Mouse (Mus musculus): Measurements from ENCODE around the gene Gga1.
"Not testable (repeated sequence)": the region's sequence is repeated elsewhere in the genome, so short reads cannot be mapped to it uniquely, and the experiment has no call there.

Gene Gga1

GRCm38 (mm10) chr15:78845321-78845720 is 31.7 kb upstream of the Gga1 start:
- DNase-seq (ENCODE audit: low spot score) = no peak

DNA sequence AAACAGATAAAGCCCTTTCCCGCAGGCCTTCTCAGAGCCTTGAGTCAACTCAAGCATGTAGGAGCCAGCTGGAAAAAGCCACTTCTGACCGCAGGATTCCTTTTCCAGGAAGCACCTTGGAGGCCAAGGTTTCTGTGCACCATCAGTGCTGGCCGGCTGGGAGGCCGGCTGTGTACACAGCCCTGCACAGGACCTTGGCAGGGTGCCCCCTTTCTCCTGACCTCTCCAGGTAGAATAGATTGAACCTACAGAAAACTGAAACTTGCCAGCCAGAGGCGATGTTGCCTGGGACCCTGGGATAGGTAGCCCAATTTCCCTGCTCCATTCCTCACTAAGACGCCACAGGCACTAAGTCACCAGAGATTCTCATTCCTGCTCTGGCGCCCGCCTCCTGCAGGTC is 31.1 kb upstream of the Gga1 start:
- no peak for DNase-seq (ENCODE audit: low spot score)

GRCm38 (mm10) chr15:78846352-78846751 is 30.6 kb upstream of the Gga1 start:
- no peak for DNase-seq (ENCODE audit: low spot score)

- DNase-seq (ENCODE audit: low spot score) = not testable (repeated sequence)
Observed at GRCm38 (mm10) chr15:78846805-78847204, 30.2 kb upstream of the Gga1 start.

DNA sequence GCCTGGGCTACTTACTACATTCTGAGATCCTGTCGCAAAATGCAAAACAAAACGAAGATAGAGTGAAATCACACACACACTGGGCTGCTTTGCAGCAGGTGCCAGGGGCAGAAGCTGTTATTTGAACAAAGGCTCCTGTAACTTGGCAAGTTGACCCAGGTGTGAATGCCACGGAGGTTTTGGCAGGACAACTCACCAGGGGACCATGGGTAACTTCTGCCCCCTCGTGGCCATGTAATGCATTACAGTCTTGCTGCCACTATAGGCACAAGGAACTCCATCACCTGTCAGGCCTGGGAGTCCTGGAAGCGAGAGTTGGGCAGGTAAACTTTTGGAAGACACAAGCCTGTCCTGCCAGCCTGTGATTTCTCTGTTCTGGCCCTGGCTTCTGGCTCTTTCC is 28.5 kb upstream of the Gga1 start:
- DNase-seq (ENCODE audit: low spot score) = peak; percentile 78

DNA sequence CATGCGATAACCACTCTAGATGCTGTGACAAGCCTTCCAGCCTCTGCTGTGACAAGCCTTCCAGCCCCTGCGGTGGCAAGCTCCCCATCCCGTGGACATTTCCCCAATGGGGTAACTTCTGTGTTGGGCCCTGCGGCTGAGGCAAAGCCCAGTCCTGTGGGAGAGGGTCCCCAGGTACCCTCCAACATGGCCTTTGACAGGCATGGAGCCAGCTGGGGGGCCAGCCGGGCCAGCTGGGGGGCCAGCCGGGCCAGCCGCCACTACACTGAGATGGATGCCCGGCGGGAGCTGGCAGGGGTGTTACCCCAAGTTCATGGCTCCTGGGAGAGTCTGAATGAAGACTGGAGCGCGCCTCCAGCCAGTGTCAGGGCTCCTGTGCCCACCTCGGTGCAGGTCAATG is 27.5 kb upstream of the Gga1 start:
- DNase-seq (ENCODE audit: low spot score) = no peak

- no peak for DNase-seq (ENCODE audit: low spot score)
Observed at GRCm38 (mm10) chr15:78850059-78850824, 26.7 kb upstream of the Gga1 start.

DNA sequence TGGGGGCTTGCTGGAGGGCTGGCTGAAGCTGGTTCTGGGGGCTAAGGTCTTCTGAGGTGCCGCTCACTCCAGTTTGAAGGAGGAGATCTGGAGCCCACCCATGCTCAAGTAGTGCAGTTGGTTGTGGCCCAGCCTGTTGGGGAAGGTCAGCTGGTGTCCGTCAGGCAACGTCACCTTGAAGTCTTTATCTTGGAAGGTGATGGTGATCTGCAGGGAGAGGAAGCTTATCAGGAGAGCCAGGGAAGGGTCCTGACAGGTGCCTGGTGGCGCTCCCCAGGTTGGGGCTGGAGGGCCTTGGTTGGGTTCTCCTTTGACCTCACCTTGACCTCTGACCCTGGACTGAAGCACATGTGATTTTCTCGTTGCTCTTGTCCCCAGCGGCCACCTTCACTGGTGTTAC is 26.0 kb upstream of the Gga1 start:
- no peak for DNase-seq (ENCODE audit: low spot score)

DNA sequence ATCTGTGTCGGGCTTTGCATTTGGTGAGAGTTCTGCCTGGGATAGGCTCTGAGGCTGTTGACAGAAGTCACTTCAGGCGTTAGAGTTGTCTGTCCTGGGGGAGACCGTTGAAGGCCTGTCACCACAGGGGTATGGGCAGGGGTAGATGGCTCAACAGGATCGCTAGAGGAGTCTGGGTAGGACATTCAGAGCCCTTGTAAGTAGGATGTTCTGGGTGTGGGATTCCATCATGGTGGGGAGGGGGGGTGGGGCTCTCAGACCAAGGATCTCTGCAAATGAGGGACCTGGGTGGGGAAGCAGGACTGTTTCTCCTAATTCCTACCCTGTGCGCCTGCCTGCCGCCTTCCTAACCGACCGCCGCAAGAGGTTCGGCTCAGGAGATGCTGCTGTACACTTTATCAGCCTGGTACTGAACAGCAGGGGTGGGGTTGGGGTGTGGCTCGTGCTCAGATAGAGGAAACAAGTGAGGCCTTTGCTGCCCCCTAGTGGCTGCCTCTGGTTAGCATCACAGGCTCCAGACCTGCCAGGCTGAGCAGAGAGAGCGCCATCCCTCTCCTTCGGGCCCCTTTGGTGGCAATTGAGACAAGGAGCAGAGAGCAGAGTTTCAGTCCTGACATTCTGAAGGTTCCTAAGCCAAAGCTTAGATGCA is 25.4 kb upstream of the Gga1 start:
- DNase-seq (ENCODE audit: low spot score) = peak; percentile 92

GRCm38 (mm10) chr15:78855303-78855965 is 21.6 kb upstream of the Gga1 start, which contains the start of gene Lgals2:
Gene Lgals2, minus strand, starts transcription at chr15:78855529.
- peak; percentile 52 for DNase-seq (ENCODE audit: low spot score)

GRCm38 (mm10) chr15:78857009-78857408 is 20.0 kb upstream of the Gga1 start:
- peak; percentile 91 for DNase-seq (ENCODE audit: low spot score)

DNA sequence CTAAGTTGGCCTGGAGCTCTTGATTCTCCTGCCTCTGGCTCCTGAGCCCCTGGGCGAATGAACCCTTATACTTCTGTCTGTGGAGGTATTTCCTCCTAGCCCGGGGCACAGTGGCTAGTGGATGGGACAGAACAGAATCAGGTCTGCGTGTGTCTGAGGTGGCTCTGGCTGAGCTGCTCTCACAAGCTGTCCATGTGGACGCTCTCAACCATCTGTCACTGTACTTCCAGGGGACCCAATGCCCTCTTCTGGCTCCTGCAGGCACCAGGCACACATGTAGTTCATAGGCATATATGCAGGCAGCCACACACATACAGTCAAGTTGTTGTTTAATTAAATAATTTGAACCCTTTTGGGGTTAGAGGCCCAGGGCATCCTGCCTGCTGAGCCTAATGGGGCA is 17.7 kb upstream of the Gga1 start:
- DNase-seq (ENCODE audit: low spot score) = no peak

DNA sequence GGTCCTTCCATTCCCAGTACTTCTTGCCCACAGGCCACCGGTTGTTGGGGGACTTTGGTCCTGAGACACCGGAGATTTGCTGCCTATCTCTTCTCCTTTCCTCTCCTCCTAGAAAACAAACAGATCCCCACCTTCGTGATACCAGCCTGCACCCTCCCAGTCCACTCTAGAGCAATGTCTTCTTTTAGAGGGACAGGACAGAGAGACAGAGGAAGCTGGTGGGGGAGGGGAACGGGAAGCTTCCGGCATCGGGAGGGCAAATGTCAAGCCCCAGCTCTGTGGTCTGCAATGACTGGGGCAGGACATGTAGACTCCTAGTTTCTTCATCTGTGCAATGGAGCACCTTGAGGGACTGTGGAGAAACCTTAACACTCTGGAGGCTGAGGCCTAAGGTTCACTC is 17.3 kb upstream of the Gga1 start:
- DNase-seq (ENCODE audit: low spot score) = no peak

DNA sequence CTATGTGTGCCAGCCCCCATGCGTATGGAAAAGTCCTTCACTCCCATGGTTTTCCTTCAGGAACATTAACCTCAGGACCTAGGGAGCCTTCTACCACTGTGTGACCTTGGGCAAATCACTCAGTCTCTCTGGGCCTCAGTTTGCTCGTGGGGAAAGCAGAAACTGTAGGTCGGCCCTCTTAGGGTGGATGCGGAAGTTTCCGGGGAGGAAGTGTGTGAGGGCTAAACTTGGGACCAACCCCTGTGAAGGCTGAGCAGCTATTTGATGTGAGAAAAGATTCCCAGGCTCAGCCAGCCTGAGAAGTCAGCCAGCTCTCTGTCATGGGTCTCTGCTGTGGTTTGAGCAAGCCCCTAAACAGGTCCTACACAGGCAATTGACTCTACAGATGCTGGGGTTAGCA is 14.7 kb upstream of the Gga1 start:
- DNase-seq (ENCODE audit: low spot score) = no peak

GRCm38 (mm10) chr15:78863154-78863553 is 13.8 kb upstream of the Gga1 start:
- DNase-seq (ENCODE audit: low spot score) = no peak

DNA sequence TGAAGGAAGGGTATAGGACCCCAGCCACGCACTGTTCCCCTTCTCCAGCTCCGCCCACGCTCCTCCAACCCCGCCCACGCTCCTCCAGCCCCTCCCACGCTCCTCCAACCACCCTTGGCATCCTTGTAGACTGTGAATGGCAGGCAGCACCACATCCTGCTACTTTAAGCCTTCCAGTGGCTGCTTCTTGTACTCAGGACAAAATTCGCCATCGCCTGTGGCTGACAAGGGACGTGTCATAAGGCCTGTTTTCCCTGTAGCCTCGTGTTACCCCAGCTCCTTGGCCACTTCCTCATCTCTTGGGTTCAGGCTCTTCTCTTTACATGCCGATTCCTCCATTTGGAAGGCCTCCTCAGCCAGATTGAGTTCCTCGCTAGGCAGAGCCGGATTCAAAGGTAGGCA is 13.1 kb upstream of the Gga1 start:
- DNase-seq (ENCODE audit: low spot score) = no peak

DNA sequence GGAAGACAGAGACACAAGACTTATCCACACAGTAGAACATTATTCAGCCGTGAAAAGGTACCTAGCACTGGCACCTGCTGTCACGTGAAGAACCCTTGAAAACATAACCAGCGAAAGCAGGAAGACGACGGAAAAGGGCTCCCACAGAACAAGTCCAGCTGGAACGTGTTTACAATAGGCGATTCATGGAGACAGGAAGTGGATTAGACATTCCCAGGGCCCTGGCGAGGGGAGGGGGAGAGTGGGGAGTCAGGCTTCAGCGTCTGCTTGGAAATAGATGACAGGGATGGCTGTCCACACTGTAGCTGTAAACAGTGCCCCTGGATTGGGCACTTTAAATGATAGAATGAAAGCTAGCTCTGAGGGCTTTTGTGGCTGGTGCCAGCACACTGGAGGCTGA is 8.6 kb upstream of the Gga1 start:
- no peak for DNase-seq (ENCODE audit: low spot score)

DNA sequence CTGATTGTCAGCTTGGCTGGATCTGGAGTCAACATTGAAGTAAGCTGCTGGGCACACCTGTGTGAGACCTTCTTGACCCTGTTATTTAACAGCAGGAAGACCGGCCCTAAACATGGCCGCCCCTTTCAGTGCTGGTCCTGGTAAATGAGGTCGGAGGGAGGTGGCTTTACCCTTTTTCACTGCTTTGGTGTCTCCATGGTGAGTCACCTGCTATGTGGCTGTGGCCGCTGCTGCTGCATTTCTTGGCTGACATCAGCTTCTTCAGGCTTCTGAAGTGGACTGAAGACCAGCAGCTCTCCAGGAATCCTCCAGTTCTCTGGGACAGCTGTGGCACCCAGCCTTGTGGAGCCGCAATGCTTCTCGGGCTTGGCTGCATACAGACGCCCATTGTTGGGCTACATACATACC is 8.2 kb upstream of the Gga1 start:
- no peak for DNase-seq (ENCODE audit: low spot score)

GRCm38 (mm10) chr15:78869775-78870174 is 7.2 kb upstream of the Gga1 start:
- DNase-seq (ENCODE audit: low spot score) = peak; percentile 71

- DNase-seq (ENCODE audit: low spot score) = no peak
Observed at GRCm38 (mm10) chr15:78872021-78872608, 4.9 kb upstream of the Gga1 start.

DNA sequence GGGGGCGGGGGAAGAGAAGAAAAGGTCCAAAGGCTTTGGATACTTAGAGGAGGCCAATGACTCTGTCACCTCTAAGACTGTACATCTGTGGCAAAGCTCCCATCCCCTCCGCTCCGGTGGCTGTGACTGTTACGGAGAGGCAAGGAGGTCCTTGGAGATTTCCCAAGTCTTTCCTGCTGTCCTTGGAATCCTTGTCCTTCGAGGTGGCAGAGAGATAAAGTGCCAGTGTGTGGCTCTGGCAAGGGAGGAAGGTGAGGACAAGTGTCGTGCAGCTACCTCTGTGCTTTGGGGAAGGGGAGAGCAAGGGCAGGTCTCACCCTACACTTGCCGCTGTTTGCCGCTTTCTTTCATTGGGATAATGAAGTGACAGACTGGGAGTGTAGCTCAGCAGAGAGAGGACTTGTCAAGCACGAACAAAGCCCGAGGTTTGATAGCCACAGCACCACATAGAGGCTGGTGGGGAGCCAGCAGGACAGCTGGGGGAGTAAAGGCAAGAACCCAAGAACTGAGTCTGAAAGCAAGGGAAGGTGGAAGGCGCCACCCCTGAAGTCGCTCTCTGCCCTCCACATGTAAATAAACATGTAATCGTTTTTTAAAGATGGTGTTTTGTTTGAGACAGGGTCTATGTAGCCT is 3.1 kb upstream of the Gga1 start:
- no peak for DNase-seq (ENCODE audit: low spot score)

DNA sequence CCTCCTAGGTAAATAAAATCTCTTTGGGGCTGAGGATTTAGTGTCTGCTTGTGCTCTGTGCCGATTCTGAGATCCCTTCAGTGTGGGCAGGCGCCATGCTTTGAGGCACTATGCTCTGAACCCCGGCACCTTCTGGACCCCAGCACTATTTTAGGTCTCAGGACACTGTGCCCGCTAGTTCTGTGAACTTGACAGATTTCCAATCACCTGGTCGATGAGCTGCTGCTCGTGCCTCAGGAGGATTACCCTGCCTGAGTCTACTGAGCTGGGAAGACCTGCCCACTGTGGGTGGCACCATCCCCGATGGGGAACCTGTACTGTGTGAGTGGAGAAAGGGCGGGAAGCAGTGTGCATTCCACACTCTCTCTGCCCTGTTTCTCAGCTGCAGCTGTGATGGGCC is 2.0 kb upstream of the Gga1 start:
- DNase-seq (ENCODE audit: low spot score) = no peak
